Mouse (Mus musculus) forebrain, embryonic 14.5 days (tissue): ENCODE data around the gene Glis3. TPM values are rescaled to one million over a fixed set of nuclear protein-coding genes. Genes with fewer than 3 reads are reported as not detected.
A peak's percentile ranks its signal among the peaks of the same experiment; 100 is the strongest.

Experiments
- ATAC-seq: fragments of 200-750 bp; cut with Nextera tagmentation; 2 replicates; pipeline ENCODE4 v1.8.0; 2017; ENCODE audit warnings: mild to moderate bottlenecking, moderate library complexity
- DNase-seq: peaks from one replicate; pipeline ENCODE4 v3.0.0-alpha.2; 2015; ENCODE audit warnings: low spot score
- H3K27ac ChIP-seq: fragments of 300-500 bp; sonication (generic); 2 replicates; pipeline ENCODE4 v1.5.1; 2014; ENCODE audit warnings: low read depth, mild to moderate bottlenecking, control low read depth, low read length, moderate library complexity
- H3K27me3 ChIP-seq: fragments of 300-500 bp; sonication (generic); replicated peaks from 2 replicates; pipeline ENCODE4 v1.6.1; 2014; ENCODE audit warnings: low read length, control low read depth, mixed read lengths; ENCODE audit not compliant: control insufficient read depth, insufficient read depth
- H3K36me3 ChIP-seq: fragments of 300-500 bp; sonication (generic); 2 replicates; pipeline ENCODE4 v1.6.1; 2014; ENCODE audit warnings: low read length, control low read depth; ENCODE audit not compliant: control insufficient read depth, insufficient read depth
- H3K4me1 ChIP-seq: fragments of 300-500 bp; sonication (generic); 2 replicates; pipeline ENCODE4 v1.6.1; 2014; ENCODE audit warnings: antibody characterized with exemption, low read length, control low read depth; ENCODE audit not compliant: control insufficient read depth, insufficient read depth
- H3K4me2 ChIP-seq: fragments of 300-500 bp; sonication (generic); 2 replicates; pipeline ENCODE4 v1.6.1; 2014; ENCODE audit warnings: mild to moderate bottlenecking, control low read depth, low read length
- H3K4me3 ChIP-seq: fragments of 300-500 bp; sonication (generic); 2 replicates; pipeline ENCODE4 v1.5.1; 2014; ENCODE audit warnings: low read depth, low read length, control low read depth
- H3K9ac ChIP-seq: fragments of 300-500 bp; sonication (generic); 2 replicates; pipeline ENCODE4 v1.6.1; 2014; ENCODE audit warnings: mild to moderate bottlenecking, low read length, control low read depth, moderate library complexity
- H3K9me3 ChIP-seq: fragments of 300-500 bp; sonication (generic); replicated peaks from 2 replicates; pipeline ENCODE4 v1.6.1; 2016; ENCODE audit warnings: low read length, control low read depth, mixed read lengths; ENCODE audit not compliant: control insufficient read depth
- WGBS: fragments of 180-500 bp; shearing (Covaris S2); extraction: QIAGEN DNeasy Blood & Tissue Kit; methylation state at CpG from one replicate; pipeline ENCODE4 v1.1.7; 2014; 5-methylcytosine and 5-hydroxymethylcytosine counted together
- polyA plus RNA-seq: library from polyadenylated mRNA; unstranded; fragments of >200 nt; fragmentation: Nextera tagmentation; extraction: Ambion mirVana; gene quantifications from 2 replicates; pipeline ENCODE4 v1.2.1, GENCODE M21; 2014

Glis3 gene
- polyA plus RNA-seq, 1 experiment from 2014 or later = 0.46 TPM

DNA sequence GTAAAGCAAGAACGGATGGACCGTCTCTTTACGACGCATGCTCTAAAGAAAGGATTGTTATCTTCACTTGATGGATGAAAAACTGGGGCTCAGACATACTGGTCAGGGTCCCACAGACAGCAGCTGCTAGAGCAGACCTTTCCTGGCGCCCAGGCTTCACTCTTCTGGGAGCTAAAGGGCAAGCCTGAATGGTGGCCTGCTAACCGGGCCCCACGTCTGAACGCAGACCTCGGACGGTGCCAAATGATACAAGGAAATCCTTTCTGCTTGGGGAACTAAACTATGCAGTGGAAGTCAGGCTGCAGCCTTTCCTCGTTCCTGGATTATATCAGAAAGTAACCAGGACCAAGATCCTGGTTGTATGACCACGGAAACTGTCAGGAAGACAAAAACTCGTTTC lies 86.9 kb downstream of the Glis3 start:
- no peak overlapping the region for H3K9ac ChIP-seq
- H3K27me3 ChIP-seq = no peaks in the 10 kb centered on the region
- no peak for ATAC-seq
- no peak overlapping the region for H3K27ac ChIP-seq
- H3K4me1 ChIP-seq = no peaks in the 10 kb centered on the region
- no peak for DNase-seq
- no peaks in the 10 kb centered on the region for H3K36me3 ChIP-seq
- H3K4me3 ChIP-seq = no peak overlapping the region
- 87% methylated on average over 13 of the region's 13 CpGs for WGBS
- no peaks in the 10 kb centered on the region for H3K9me3 ChIP-seq
- no peak overlapping the region for H3K4me2 ChIP-seq

DNA sequence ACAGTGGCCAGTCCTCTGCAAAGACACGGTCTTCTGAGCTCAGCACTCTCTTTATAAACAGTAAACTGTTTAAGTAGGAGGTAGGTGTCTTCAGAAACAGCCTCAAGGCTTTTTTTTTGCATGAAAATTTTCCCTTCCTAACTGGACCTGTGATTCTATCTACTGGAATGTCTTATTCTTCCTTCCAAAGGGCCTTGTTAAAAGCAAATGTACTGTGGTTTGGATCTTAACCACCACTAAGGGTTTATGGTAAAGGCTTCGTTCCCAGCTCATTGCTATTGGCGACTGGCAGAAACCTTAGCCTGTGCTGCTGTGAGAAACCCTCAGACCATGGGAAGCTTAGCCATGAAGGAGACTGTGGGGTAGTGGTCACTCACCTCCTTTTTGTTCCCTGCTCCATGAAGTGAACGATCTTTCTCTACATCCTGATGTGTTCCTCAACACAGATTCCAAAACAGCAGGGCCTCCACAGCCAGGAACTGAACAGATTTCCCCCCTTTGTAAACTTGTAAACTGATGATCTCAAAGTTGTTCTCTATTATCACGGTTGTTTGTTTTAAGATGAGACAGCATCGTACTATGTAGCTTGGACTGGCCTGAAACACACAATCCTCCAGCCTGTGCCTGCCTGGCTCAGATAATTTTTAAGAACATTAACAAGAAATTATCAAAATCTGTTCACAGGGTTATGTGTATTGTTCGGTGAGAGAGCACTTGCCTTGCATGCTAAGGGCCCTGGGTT lies 88.0 kb downstream of the Glis3 start:
- 86% methylated on average over 7 of the region's 7 CpGs for WGBS
- DNase-seq = no peak
- Histone ChIP-seq H3K4me1 (no peaks in the 10 kb centered on the region), H3K27ac (no peak overlapping the region), H3K9ac (no peak overlapping the region), H3K4me3 (no peak overlapping the region), H3K4me2 (no peak overlapping the region), H3K36me3 (no peaks in the 10 kb centered on the region), H3K9me3 (no peaks in the 10 kb centered on the region), H3K27me3 (no peaks in the 10 kb centered on the region)
- no peak for ATAC-seq

DNA sequence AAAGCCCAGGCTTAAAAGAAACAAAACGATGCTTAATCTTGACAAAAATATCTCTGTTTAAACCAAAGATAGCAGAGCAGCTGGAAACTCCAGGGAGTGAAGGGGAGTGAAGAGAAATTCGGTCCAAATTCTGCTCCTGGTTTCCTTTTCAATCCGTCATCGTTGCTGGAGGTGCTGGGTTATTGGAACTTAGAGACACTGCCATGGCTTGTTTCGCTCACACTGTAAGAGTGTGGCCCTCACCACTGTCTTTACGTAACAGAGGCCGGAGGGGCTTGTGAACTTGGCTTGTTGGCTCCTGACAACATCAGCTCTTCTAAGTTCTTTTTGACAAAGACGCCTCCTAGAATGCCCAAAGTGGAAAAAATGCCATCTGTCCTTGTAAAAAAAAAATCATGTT lies 99.4 kb downstream of the Glis3 start:
- no peak for DNase-seq
- H3K36me3 ChIP-seq = no peaks in the 10 kb centered on the region
- H3K9ac ChIP-seq = no peak overlapping the region
- WGBS = 56% methylated on average over 8 of the region's 8 CpGs
- H3K9me3 ChIP-seq = no peaks in the 10 kb centered on the region
- H3K4me1 ChIP-seq = peaks cover 11% of the 10 kb centered on the region
- H3K4me2 ChIP-seq = no peak overlapping the region
- no peak overlapping the region for H3K27ac ChIP-seq
- H3K4me3 ChIP-seq = no peak overlapping the region
- H3K27me3 ChIP-seq = peaks cover 3% of the 10 kb centered on the region; the same call in 1 of the 2 replicates
- no peak for ATAC-seq

- ATAC-seq (peak; percentile 65), DNase-seq (peak; percentile 75)
- Histone ChIP-seq H3K9ac (no peak overlapping the region), H3K4me1 (peaks cover 11% of the 10 kb centered on the region), H3K9me3 (no peaks in the 10 kb centered on the region), H3K4me3 (no peak overlapping the region), H3K36me3 (no peaks in the 10 kb centered on the region), H3K27ac (no peak overlapping the region), H3K27me3 (peaks cover 3% of the 10 kb centered on the region; the same call in 1 of the 2 replicates), H3K4me2 (peak overlapping the region; percentile 33)
- 3% methylated on average over 14 of the region's 14 CpGs for WGBS
Measured at GRCm38 (mm10) chr19:28579724-28580375, 100.0 kb downstream of the Glis3 start.

GRCm38 (mm10) chr19:28577023-28577422 lies 102.9 kb downstream of the Glis3 start:
- H3K9ac ChIP-seq = no peak overlapping the region
- DNase-seq = no peak
- no peaks in the 10 kb centered on the region for H3K36me3 ChIP-seq
- ATAC-seq = no peak
- peaks cover 11% of the 10 kb centered on the region for H3K4me1 ChIP-seq
- WGBS = 90% methylated on average over 12 of the region's 12 CpGs
- no peak overlapping the region for H3K4me2 ChIP-seq
- no peaks in the 10 kb centered on the region for H3K9me3 ChIP-seq
- no peak overlapping the region for H3K4me3 ChIP-seq
- no peaks in the 10 kb centered on the region; the same call in 1 of the 2 replicates for H3K27me3 ChIP-seq
- no peak overlapping the region for H3K27ac ChIP-seq

DNA sequence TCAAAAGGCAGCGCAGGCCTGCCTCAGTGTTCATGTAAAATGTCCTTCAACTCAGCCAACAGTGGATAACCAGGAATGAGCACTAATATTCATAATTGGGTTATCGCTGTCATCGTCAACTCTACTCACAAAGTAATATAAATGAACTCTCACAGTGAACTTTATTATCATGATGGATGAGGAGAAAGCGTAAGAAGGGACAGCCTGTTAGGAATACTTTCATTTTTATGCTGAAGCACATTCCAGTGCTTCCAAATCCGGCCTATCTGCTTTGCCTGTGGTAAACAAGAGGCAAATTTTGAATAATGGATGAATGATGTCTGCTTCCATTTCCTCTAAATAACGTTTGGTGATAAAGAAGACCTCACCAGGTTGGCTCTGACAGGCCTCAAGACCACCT lies 103.3 kb downstream of the Glis3 start:
- H3K9ac ChIP-seq = no peak overlapping the region
- H3K4me3 ChIP-seq = no peak overlapping the region
- H3K9me3 ChIP-seq = no peaks in the 10 kb centered on the region
- no peak overlapping the region for H3K27ac ChIP-seq
- H3K4me2 ChIP-seq = no peak overlapping the region
- no peaks in the 10 kb centered on the region; the same call in 1 of the 2 replicates for H3K27me3 ChIP-seq
- 88% methylated on average over 6 of the region's 6 CpGs for WGBS
- no peaks in the 10 kb centered on the region for H3K36me3 ChIP-seq
- peaks cover 11% of the 10 kb centered on the region for H3K4me1 ChIP-seq
- DNase-seq (no peak), ATAC-seq (no peak)

- ATAC-seq (no peak), DNase-seq (no peak)
- H3K27me3 ChIP-seq = no peaks in the 10 kb centered on the region; the same call in 1 of the 2 replicates
- WGBS = 91% methylated on average over 3 of the region's 3 CpGs
- no peak overlapping the region for H3K9ac ChIP-seq
- no peak overlapping the region for H3K4me2 ChIP-seq
- H3K4me1 ChIP-seq = no peaks in the 10 kb centered on the region
- H3K9me3 ChIP-seq = no peaks in the 10 kb centered on the region
- no peak overlapping the region for H3K27ac ChIP-seq
- no peak overlapping the region for H3K4me3 ChIP-seq
- no peaks in the 10 kb centered on the region for H3K36me3 ChIP-seq
Measured at GRCm38 (mm10) chr19:28573641-28574040, 106.2 kb downstream of the Glis3 start.

GRCm38 (mm10) chr19:28569856-28570255 lies 110.0 kb downstream of the Glis3 start:
- Histone ChIP-seq H3K9ac (no peak overlapping the region), H3K36me3 (no peaks in the 10 kb centered on the region), H3K27me3 (no peaks in the 10 kb centered on the region), H3K27ac (no peak overlapping the region), H3K9me3 (no peaks in the 10 kb centered on the region), H3K4me1 (no peaks in the 10 kb centered on the region), H3K4me3 (no peak overlapping the region), H3K4me2 (no peak overlapping the region)
- no peak for DNase-seq
- no peak for ATAC-seq
- 81% methylated on average over 3 of the region's 3 CpGs for whole genome bisulfite sequencing

DNA sequence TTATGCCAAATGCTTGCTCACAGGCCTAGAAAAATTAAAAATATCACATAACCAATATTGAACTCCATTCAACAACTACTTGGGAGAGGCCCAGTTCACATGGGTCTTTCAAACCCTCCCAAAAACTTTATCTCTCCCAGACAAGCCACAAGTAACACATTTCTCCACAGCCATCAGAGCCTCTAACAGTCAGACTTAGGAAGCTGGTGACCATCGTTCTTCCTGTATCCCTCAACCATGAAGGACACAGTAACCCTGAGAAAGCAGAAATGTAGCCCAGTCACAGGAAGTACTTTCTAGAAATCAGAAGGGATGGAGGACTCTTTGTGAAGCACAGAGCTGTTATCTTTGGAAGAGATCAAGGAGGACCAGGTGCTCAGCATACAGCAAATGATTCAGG lies 112.8 kb downstream of the Glis3 start:
- H3K4me2 ChIP-seq = no peak overlapping the region
- no peaks in the 10 kb centered on the region for H3K9me3 ChIP-seq
- H3K27ac ChIP-seq = no peak overlapping the region
- 74% methylated on average over 1 of the region's 1 CpGs for WGBS
- H3K4me3 ChIP-seq = no peak overlapping the region
- no peaks in the 10 kb centered on the region for H3K27me3 ChIP-seq
- DNase-seq (no peak), ATAC-seq (no peak)
- H3K4me1 ChIP-seq = no peaks in the 10 kb centered on the region
- H3K36me3 ChIP-seq = no peaks in the 10 kb centered on the region
- H3K9ac ChIP-seq = no peak overlapping the region
